Mouse (Mus musculus): ENCODE measurements around the gene Vmn1r177. TPM values are rescaled to one million over a fixed set of nuclear protein-coding genes. Genes with fewer than 3 reads are reported as not detected.
"Not testable (repeated sequence)": the region's sequence is repeated elsewhere in the genome, so short reads cannot be mapped to it uniquely, and the experiment has no call there.

Gene Vmn1r177
- total RNA-seq (2014; fragmentation: Nextera tagmentation) (not detected in 2 replicates), total RNA-seq (2017) (not detected in 2 replicates)

GRCm38 (mm10) chr7:23866349-23866748, at the start of gene Vmn1r177:
Gene Vmn1r177, minus strand, starts transcription at chr7:23866449.
- not testable (repeated sequence) for ATAC-seq (replicated peaks; ENCODE audit: poor library complexity, severe bottlenecking)

GRCm38 (mm10) chr7:23891709-23892108, 25.5 kb upstream of the Vmn1r177 start, which contains the start of gene Vmn1r178:
Gene Vmn1r178, plus strand, starts transcription at chr7:23892009.
- ATAC-seq (replicated peaks; ENCODE audit: poor library complexity, severe bottlenecking): no peak

GRCm38 (mm10) chr7:23876918-23877317, 10.7 kb upstream of the Vmn1r177 start:
- not testable (repeated sequence) for ATAC-seq (replicated peaks; ENCODE audit: poor library complexity, severe bottlenecking)

GRCm38 (mm10) chr7:23837272-23837671, 29.0 kb downstream of the Vmn1r177 start, which contains the start of gene Vmn1r176:
Gene Vmn1r176, minus strand, starts transcription at chr7:23837372.
- ATAC-seq (replicated peaks; ENCODE audit: poor library complexity, severe bottlenecking): not testable (repeated sequence)

Other genes starting within 250 kb of the Vmn1r177 start
- gene Vmn1r171, start 235.7 kb downstream of the Vmn1r177 start, total RNA-seq (2014; fragmentation: Nextera tagmentation): not detected in 2 replicates
- gene Vmn1r171, start 235.7 kb downstream of the Vmn1r177 start, total RNA-seq (2017): not detected in 2 replicates
- not detected in 2 replicates for gene Vmn1r172, start 208.1 kb downstream of the Vmn1r177 start, total RNA-seq (2014; fragmentation: Nextera tagmentation)
- gene Vmn1r172, start 208.1 kb downstream of the Vmn1r177 start, total RNA-seq (2017): not detected in 2 replicates
- not detected in 2 replicates for gene Vmn1r173, start 165.7 kb downstream of the Vmn1r177 start, total RNA-seq (2014; fragmentation: Nextera tagmentation)
- not detected in 2 replicates for gene Vmn1r173, start 165.7 kb downstream of the Vmn1r177 start, total RNA-seq (2017)
- not detected in 2 replicates for gene Vmn1r174, start 114.2 kb downstream of the Vmn1r177 start, total RNA-seq (2014; fragmentation: Nextera tagmentation)
- gene Vmn1r174, start 114.2 kb downstream of the Vmn1r177 start, total RNA-seq (2017): not detected in 2 replicates
- gene Vmn1r175, start 55.8 kb downstream of the Vmn1r177 start, total RNA-seq (2014; fragmentation: Nextera tagmentation): not detected in 2 replicates
- not detected in 2 replicates for gene Vmn1r175, start 55.8 kb downstream of the Vmn1r177 start, total RNA-seq (2017)
- not detected in 2 replicates for gene Vmn1r176, start 29.1 kb downstream of the Vmn1r177 start, total RNA-seq (2014; fragmentation: Nextera tagmentation)
- gene Vmn1r176, start 29.1 kb downstream of the Vmn1r177 start, total RNA-seq (2017): not detected in 2 replicates
- not detected in 2 replicates for gene Vmn1r178, start 25.6 kb upstream of the Vmn1r177 start, total RNA-seq (2014; fragmentation: Nextera tagmentation)
- not detected in 2 replicates for gene Vmn1r178, start 25.6 kb upstream of the Vmn1r177 start, total RNA-seq (2017)
- not detected in 2 replicates for gene Vmn1r179, start 60.5 kb upstream of the Vmn1r177 start, total RNA-seq (2014; fragmentation: Nextera tagmentation)
- gene Vmn1r179, start 60.5 kb upstream of the Vmn1r177 start, total RNA-seq (2017): not detected in 2 replicates
- gene Vmn1r180, start 84.2 kb upstream of the Vmn1r177 start, total RNA-seq (2014; fragmentation: Nextera tagmentation): not detected in 2 replicates
- gene Vmn1r180, start 84.2 kb upstream of the Vmn1r177 start, total RNA-seq (2017): not detected in 2 replicates
- gene Vmn1r181, start 108.2 kb upstream of the Vmn1r177 start, total RNA-seq (2014; fragmentation: Nextera tagmentation): not detected in 2 replicates
- not detected in 2 replicates for gene Vmn1r181, start 108.2 kb upstream of the Vmn1r177 start, total RNA-seq (2017)
- gene V1rd19, start 135.2 kb upstream of the Vmn1r177 start, total RNA-seq (2014; fragmentation: Nextera tagmentation): not detected in 2 replicates
- gene V1rd19, start 135.2 kb upstream of the Vmn1r177 start, total RNA-seq (2017): not detected in 2 replicates
- not detected in 2 replicates for gene Vmn1r183, start 186.8 kb upstream of the Vmn1r177 start, total RNA-seq (2014; fragmentation: Nextera tagmentation)
- not detected in 2 replicates for gene Vmn1r183, start 186.8 kb upstream of the Vmn1r177 start, total RNA-seq (2017)
- 16.5 and 20.9 TPM in 2 replicates for gene Zfp180, start 215.5 kb upstream of the Vmn1r177 start, total RNA-seq (2014; fragmentation: Nextera tagmentation)
- gene Zfp180, start 215.5 kb upstream of the Vmn1r177 start, total RNA-seq (2017): 13.9 and 25.8 TPM in 2 replicates
- 1.1 and 1.9 TPM in 2 replicates for gene Zfp112, start 245.9 kb upstream of the Vmn1r177 start, total RNA-seq (2014; fragmentation: Nextera tagmentation)
- gene Zfp112, start 245.9 kb upstream of the Vmn1r177 start, total RNA-seq (2017): 0.22 and 0.57 TPM in 2 replicates